Mouse (Mus musculus): Measurements from ENCODE around the gene Cd40. TPM values are rescaled to one million over a fixed set of nuclear protein-coding genes. Genes with fewer than 3 reads are reported as not detected.
A peak's percentile ranks its signal among the peaks of the same experiment; 100 is the strongest.

Cd40 gene
- polyA plus RNA-seq, 1 experiment from 2014 or later, result 8.4 TPM

GRCm38 (mm10) chr2:165061638-165062433 lies 6.4 kb downstream of the Cd40 start:
- no peak; the same call in 1 of the 2 replicates for ATAC-seq (replicated peaks; ENCODE audit: low FRiP score)
- Histone ChIP-seq H3K9me3 (replicated peaks) (no peaks in the 10 kb centered on the region), H3K4me1 (peaks cover 6% of the 10 kb centered on the region), H3K27me3 (peaks cover 7% of the 10 kb centered on the region), H3K4me2 (no peak overlapping the region), H3K27ac (no peak overlapping the region), H3K9ac (no peak overlapping the region), H3K36me3 (no peaks in the 10 kb centered on the region), H3K4me3 (replicated peaks) (no peak overlapping the region)
- 59% methylated on average over 16 of the region's 16 CpGs for WGBS

- H3K4me2 ChIP-seq, result no peak overlapping the region
- peaks cover 6% of the 10 kb centered on the region; the same call in 1 of the 2 replicates for H3K4me1 ChIP-seq
- 32% methylated on average over 7 of the region's 7 CpGs for WGBS
- no peaks in the 10 kb centered on the region for H3K36me3 ChIP-seq
- H3K9ac ChIP-seq, result no peak overlapping the region
- no peaks in the 10 kb centered on the region for H3K9me3 ChIP-seq (replicated peaks)
- no peak overlapping the region for H3K27ac ChIP-seq
- ATAC-seq (replicated peaks; ENCODE audit: low FRiP score), result no peak
- no peak overlapping the region for H3K4me3 ChIP-seq (replicated peaks)
- 0 out of 2 replicates have a peak, but pooled peaks cover 11% of the 10 kb centered on the region for H3K27me3 ChIP-seq
Observed at GRCm38 (mm10) chr2:165064489-165064888, 9.1 kb downstream of the Cd40 start.

GRCm38 (mm10) chr2:165068806-165069205 lies 13.4 kb downstream of the Cd40 start:
- WGBS, result 85% methylated on average over 2 of the region's 2 CpGs
- Histone ChIP-seq H3K27me3 (peaks cover 48% of the 10 kb centered on the region), H3K4me2 (no peak overlapping the region), H3K4me3 (replicated peaks) (no peak overlapping the region), H3K9ac (no peak overlapping the region), H3K27ac (no peak overlapping the region), H3K4me1 (peaks cover 17% of the 10 kb centered on the region), H3K9me3 (replicated peaks) (no peaks in the 10 kb centered on the region), H3K36me3 (no peaks in the 10 kb centered on the region)
- no peak for ATAC-seq (replicated peaks; ENCODE audit: low FRiP score)

- no peaks in the 10 kb centered on the region for H3K9me3 ChIP-seq (replicated peaks)
- H3K4me2 ChIP-seq, result no peak overlapping the region; the same call in 1 of the 2 replicates
- H3K27me3 ChIP-seq, result peaks cover 61% of the 10 kb centered on the region
- H3K36me3 ChIP-seq, result no peaks in the 10 kb centered on the region
- H3K9ac ChIP-seq, result no peak overlapping the region
- ATAC-seq (replicated peaks; ENCODE audit: low FRiP score), result no peak
- H3K27ac ChIP-seq, result no peak overlapping the region
- no peak overlapping the region for H3K4me3 ChIP-seq (replicated peaks)
- peaks cover 11% of the 10 kb centered on the region for H3K4me1 ChIP-seq
- 26% methylated on average over 23 of the region's 23 CpGs for WGBS
Observed at GRCm38 (mm10) chr2:165070096-165070816, 14.8 kb downstream of the Cd40 start.

- H3K4me2 ChIP-seq, result no peak overlapping the region
- peaks cover 84% of the 10 kb centered on the region for H3K27me3 ChIP-seq
- WGBS, result 17% methylated on average over 9 of the region's 9 CpGs
- H3K27ac ChIP-seq, result no peak overlapping the region
- no peak for ATAC-seq (replicated peaks; ENCODE audit: low FRiP score)
- H3K9me3 ChIP-seq (replicated peaks), result no peaks in the 10 kb centered on the region
- no peak overlapping the region for H3K4me3 ChIP-seq (replicated peaks)
- no peak overlapping the region for H3K9ac ChIP-seq
- H3K4me1 ChIP-seq, result peaks cover 28% of the 10 kb centered on the region
- H3K36me3 ChIP-seq, result no peaks in the 10 kb centered on the region
Observed at GRCm38 (mm10) chr2:165073381-165073781, 18.0 kb downstream of the Cd40 start.

- H3K9me3 ChIP-seq (replicated peaks), result no peaks in the 10 kb centered on the region
- H3K36me3 ChIP-seq, result no peaks in the 10 kb centered on the region
- H3K4me2 ChIP-seq, result no peak overlapping the region
- 40% methylated on average over 11 of the region's 11 CpGs for WGBS
- H3K4me3 ChIP-seq (replicated peaks), result no peak overlapping the region
- H3K9ac ChIP-seq, result no peak overlapping the region
- ATAC-seq (replicated peaks; ENCODE audit: low FRiP score), result no peak
- peaks cover 91% of the 10 kb centered on the region for H3K27me3 ChIP-seq
- H3K27ac ChIP-seq, result no peak overlapping the region
- peaks cover 35% of the 10 kb centered on the region for H3K4me1 ChIP-seq
Observed at GRCm38 (mm10) chr2:165074081-165074884, 18.9 kb downstream of the Cd40 start.

GRCm38 (mm10) chr2:165074937-165075336 lies 19.5 kb downstream of the Cd40 start:
- peaks cover 94% of the 10 kb centered on the region for H3K27me3 ChIP-seq
- no peaks in the 10 kb centered on the region for H3K36me3 ChIP-seq
- no peak overlapping the region for H3K27ac ChIP-seq
- H3K4me1 ChIP-seq, result peaks cover 33% of the 10 kb centered on the region
- ATAC-seq (replicated peaks; ENCODE audit: low FRiP score), result peak; percentile 59; the same call in 1 of the 2 replicates
- H3K9ac ChIP-seq, result no peak overlapping the region
- H3K9me3 ChIP-seq (replicated peaks), result no peaks in the 10 kb centered on the region
- no peak overlapping the region for H3K4me2 ChIP-seq
- WGBS, result 43% methylated on average over 2 of the region's 2 CpGs
- no peak overlapping the region for H3K4me3 ChIP-seq (replicated peaks)

GRCm38 (mm10) chr2:165077055-165077454 lies 21.6 kb downstream of the Cd40 start:
- Histone ChIP-seq H3K4me1 (peaks cover 24% of the 10 kb centered on the region; the same call in 1 of the 2 replicates), H3K9me3 (replicated peaks) (no peaks in the 10 kb centered on the region), H3K27me3 (peaks cover 94% of the 10 kb centered on the region), H3K4me2 (no peak overlapping the region), H3K27ac (no peak overlapping the region), H3K4me3 (replicated peaks) (no peak overlapping the region), H3K36me3 (no peaks in the 10 kb centered on the region), H3K9ac (no peak overlapping the region)
- 4% methylated on average over 9 of the region's 9 CpGs for WGBS
- ATAC-seq (replicated peaks; ENCODE audit: low FRiP score), result no peak

- peaks cover 86% of the 10 kb centered on the region for H3K27me3 ChIP-seq
Observed at GRCm38 (mm10) chr2:165078045-165078444, 22.6 kb downstream of the Cd40 start.

GRCm38 (mm10) chr2:165078605-165079004 lies 23.2 kb downstream of the Cd40 start:
- Histone ChIP-seq H3K27me3 (peaks cover 80% of the 10 kb centered on the region), H3K9ac (no peak overlapping the region), H3K9me3 (replicated peaks) (no peaks in the 10 kb centered on the region), H3K4me2 (no peak overlapping the region), H3K36me3 (no peaks in the 10 kb centered on the region), H3K4me3 (replicated peaks) (no peak overlapping the region), H3K27ac (no peak overlapping the region), H3K4me1 (peaks cover 24% of the 10 kb centered on the region; the same call in 1 of the 2 replicates)
- WGBS, result 10% methylated on average over 10 of the region's 10 CpGs
- ATAC-seq (replicated peaks; ENCODE audit: low FRiP score), result no peak

More at GRCm38 (mm10) chr2:165078045-165078444, 22.6 kb downstream of the Cd40 start:
- 61% methylated on average over 8 of the region's 8 CpGs for WGBS
- Histone ChIP-seq H3K4me1 (peaks cover 24% of the 10 kb centered on the region; the same call in 1 of the 2 replicates), H3K36me3 (no peaks in the 10 kb centered on the region), H3K4me2 (no peak overlapping the region), H3K4me3 (replicated peaks) (no peak overlapping the region), H3K9ac (no peak overlapping the region), H3K27ac (no peak overlapping the region), H3K9me3 (replicated peaks) (no peaks in the 10 kb centered on the region)
- no peak for ATAC-seq (replicated peaks; ENCODE audit: low FRiP score)

GRCm38 (mm10) chr2:165080657-165081056 lies 25.2 kb downstream of the Cd40 start:
- no peak overlapping the region for H3K4me3 ChIP-seq (replicated peaks)
- WGBS, result 27% methylated on average over 9 of the region's 9 CpGs
- no peak overlapping the region for H3K9ac ChIP-seq
- no peak overlapping the region for H3K4me2 ChIP-seq
- H3K9me3 ChIP-seq (replicated peaks), result no peaks in the 10 kb centered on the region
- no peak overlapping the region for H3K27ac ChIP-seq
- H3K36me3 ChIP-seq, result no peaks in the 10 kb centered on the region
- peaks cover 72% of the 10 kb centered on the region for H3K27me3 ChIP-seq
- peaks cover 23% of the 10 kb centered on the region; the same call in 1 of the 2 replicates for H3K4me1 ChIP-seq
- ATAC-seq (replicated peaks; ENCODE audit: low FRiP score), result no peak
